Mouse (Mus musculus) heart, embryonic 16.5 days (tissue): ENCODE measurements around the gene Cblb. TPM values are rescaled to one million over a fixed set of nuclear protein-coding genes. Genes with fewer than 3 reads are reported as not detected.

Source experiments
- ATAC-seq: fragments of 200-750 bp; cut with Nextera tagmentation; replicated peaks from 2 replicates; pipeline ENCODE4 v1.8.0; 2017; ENCODE audit warnings: moderate number of reproducible peaks; ENCODE audit not compliant: insufficient read depth, low FRiP score; ENCODE audit errors: extremely low read depth
- H3K27ac ChIP-seq: fragments of 300-500 bp; sonication (generic); 2 replicates; pipeline ENCODE4 v1.5.1; 2014; ENCODE audit warnings: mild to moderate bottlenecking, low read length, control low read depth, moderate library complexity
- H3K27me3 ChIP-seq: fragments of 300-500 bp; sonication (generic); 2 replicates; pipeline ENCODE4 v1.6.1; 2014; ENCODE audit warnings: low read length, mixed read lengths; ENCODE audit not compliant: control insufficient read depth, insufficient read depth
- H3K36me3 ChIP-seq: fragments of 300-500 bp; sonication (generic); 2 replicates; pipeline ENCODE4 v1.6.1; 2014; ENCODE audit not compliant: control insufficient read depth, insufficient read depth
- H3K4me1 ChIP-seq: fragments of 300-500 bp; sonication (generic); 2 replicates; pipeline ENCODE4 v1.6.1; 2014; ENCODE audit warnings: low read length, mixed read lengths; ENCODE audit not compliant: control insufficient read depth, insufficient read depth
- H3K4me2 ChIP-seq: fragments of 300-500 bp; sonication (generic); 2 replicates; pipeline ENCODE4 v1.6.1; 2014; ENCODE audit warnings: low read depth, mild to moderate bottlenecking, control low read depth, low read length
- H3K4me3 ChIP-seq: fragments of 300-500 bp; sonication (generic); 2 replicates; pipeline ENCODE4 v1.5.1; 2014; ENCODE audit warnings: mild to moderate bottlenecking, control low read depth, low read length
- H3K9ac ChIP-seq: fragments of 300-500 bp; sonication (generic); 2 replicates; pipeline ENCODE4 v1.6.1; 2014; ENCODE audit warnings: low read length, control low read depth
- H3K9me3 ChIP-seq: fragments of 300-500 bp; sonication (generic); replicated peaks from 2 replicates; pipeline ENCODE4 v1.6.1; 2016; ENCODE audit warnings: low read length; ENCODE audit not compliant: control insufficient read depth
- WGBS: fragments of 180-500 bp; shearing (Covaris S2); extraction: QIAGEN DNeasy Blood & Tissue Kit; methylation state at CpG from one replicate; pipeline ENCODE4 v1.1.7; 2014; 5-methylcytosine and 5-hydroxymethylcytosine counted together
- polyA plus RNA-seq: library from polyadenylated mRNA; unstranded; fragments of >200 nt; fragmentation: Nextera tagmentation; extraction: Ambion mirVana; gene quantifications from 2 replicates; pipeline ENCODE4 v1.2.1, GENCODE M21; 2015

Gene Cblb
- polyA plus RNA-seq, 1 experiment from 2014 or later: 12.0 TPM

DNA sequence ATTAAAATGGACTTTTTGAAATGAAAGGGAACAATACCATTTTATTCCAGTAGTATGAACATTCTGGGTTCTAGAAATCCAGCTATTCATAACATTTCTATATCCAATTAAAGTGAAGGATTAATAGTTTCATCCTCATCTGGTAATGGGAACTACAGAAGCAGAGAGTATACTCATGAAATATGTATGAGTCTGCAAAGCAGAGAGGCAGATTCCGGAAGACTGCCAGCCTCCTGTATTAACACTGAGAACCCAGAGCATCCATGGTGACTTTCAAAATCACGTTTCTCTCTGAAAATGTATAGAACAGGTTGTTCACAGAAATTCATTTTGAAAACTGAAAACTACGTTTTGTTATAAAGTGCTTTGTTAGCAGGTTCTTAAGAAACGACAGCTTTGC is 83.4 kb downstream of the Cblb start:
- Histone ChIP-seq H3K36me3 (peaks cover 6% of the 10 kb centered on the region), H3K4me3 (no peak overlapping the region), H3K9ac (no peak overlapping the region), H3K4me1 (peaks cover 3% of the 10 kb centered on the region; the same call in 1 of the 2 replicates), H3K27me3 (no peaks in the 10 kb centered on the region), H3K27ac (no peak overlapping the region), H3K9me3 (no peaks in the 10 kb centered on the region), H3K4me2 (no peak overlapping the region)
- WGBS: 82% methylated on average over 4 of the region's 4 CpGs
- ATAC-seq: no peak

DNA sequence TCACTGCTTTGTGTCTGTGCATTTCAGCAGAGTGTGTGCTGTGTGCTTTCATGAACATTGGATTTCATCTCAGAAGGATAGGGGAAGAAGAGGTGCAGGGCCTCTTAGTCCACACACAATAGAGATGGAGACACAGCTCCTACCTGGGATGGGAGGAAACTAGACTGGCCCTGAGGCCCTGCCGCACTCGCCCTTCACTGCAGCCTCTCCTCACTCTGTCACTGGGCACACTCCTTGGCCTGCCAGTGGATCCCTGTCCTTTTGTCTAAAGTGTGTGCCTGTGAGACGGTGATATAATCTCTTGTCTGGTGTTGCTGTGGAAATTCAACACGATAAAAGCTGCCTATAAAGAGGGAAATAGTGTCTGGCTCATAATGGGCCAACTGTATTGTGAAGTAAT is 88.0 kb downstream of the Cblb start:
- H3K27ac ChIP-seq: no peak overlapping the region
- peaks cover 3% of the 10 kb centered on the region; the same call in 1 of the 2 replicates for H3K4me1 ChIP-seq
- no peak overlapping the region for H3K9ac ChIP-seq
- no peak overlapping the region for H3K4me3 ChIP-seq
- H3K4me2 ChIP-seq: no peak overlapping the region
- 59% methylated on average over 4 of the region's 4 CpGs for WGBS
- H3K9me3 ChIP-seq: no peaks in the 10 kb centered on the region
- no peaks in the 10 kb centered on the region for H3K36me3 ChIP-seq
- no peak for ATAC-seq
- H3K27me3 ChIP-seq: no peaks in the 10 kb centered on the region

GRCm38 (mm10) chr16:52124974-52125373 is 93.9 kb downstream of the Cblb start:
- H3K4me2 ChIP-seq: no peak overlapping the region
- no peak for ATAC-seq
- no peak overlapping the region for H3K4me3 ChIP-seq
- H3K9ac ChIP-seq: no peak overlapping the region
- no peak overlapping the region for H3K27ac ChIP-seq
- H3K9me3 ChIP-seq: no peaks in the 10 kb centered on the region
- no peaks in the 10 kb centered on the region for H3K27me3 ChIP-seq
- 0 out of 2 replicates have a peak, but pooled peaks cover 6% of the 10 kb centered on the region for H3K4me1 ChIP-seq
- H3K36me3 ChIP-seq: peaks cover 2% of the 10 kb centered on the region; the same call in 1 of the 2 replicates

GRCm38 (mm10) chr16:52125896-52126295 is 94.9 kb downstream of the Cblb start:
- H3K9me3 ChIP-seq: no peaks in the 10 kb centered on the region
- no peak overlapping the region for H3K9ac ChIP-seq
- peaks cover 2% of the 10 kb centered on the region; the same call in 1 of the 2 replicates for H3K36me3 ChIP-seq
- no peaks in the 10 kb centered on the region for H3K27me3 ChIP-seq
- 0 out of 2 replicates have a peak, but pooled peaks cover 6% of the 10 kb centered on the region for H3K4me1 ChIP-seq
- ATAC-seq: no peak
- 90% methylated on average over 4 of the region's 4 CpGs for WGBS
- no peak overlapping the region for H3K27ac ChIP-seq
- H3K4me2 ChIP-seq: no peak overlapping the region
- no peak overlapping the region for H3K4me3 ChIP-seq

GRCm38 (mm10) chr16:52129357-52129905 is 98.4 kb downstream of the Cblb start:
- 0 out of 2 replicates have a peak, but pooled peaks cover 6% of the 10 kb centered on the region for H3K4me1 ChIP-seq
- H3K36me3 ChIP-seq: peaks cover 2% of the 10 kb centered on the region; the same call in 1 of the 2 replicates
- no peak overlapping the region for H3K9ac ChIP-seq
- WGBS: 88% methylated on average over 5 of the region's 5 CpGs
- H3K4me2 ChIP-seq: no peak overlapping the region
- H3K9me3 ChIP-seq: no peaks in the 10 kb centered on the region
- no peak for ATAC-seq
- H3K4me3 ChIP-seq: no peak overlapping the region
- H3K27me3 ChIP-seq: no peaks in the 10 kb centered on the region
- H3K27ac ChIP-seq: no peak overlapping the region

DNA sequence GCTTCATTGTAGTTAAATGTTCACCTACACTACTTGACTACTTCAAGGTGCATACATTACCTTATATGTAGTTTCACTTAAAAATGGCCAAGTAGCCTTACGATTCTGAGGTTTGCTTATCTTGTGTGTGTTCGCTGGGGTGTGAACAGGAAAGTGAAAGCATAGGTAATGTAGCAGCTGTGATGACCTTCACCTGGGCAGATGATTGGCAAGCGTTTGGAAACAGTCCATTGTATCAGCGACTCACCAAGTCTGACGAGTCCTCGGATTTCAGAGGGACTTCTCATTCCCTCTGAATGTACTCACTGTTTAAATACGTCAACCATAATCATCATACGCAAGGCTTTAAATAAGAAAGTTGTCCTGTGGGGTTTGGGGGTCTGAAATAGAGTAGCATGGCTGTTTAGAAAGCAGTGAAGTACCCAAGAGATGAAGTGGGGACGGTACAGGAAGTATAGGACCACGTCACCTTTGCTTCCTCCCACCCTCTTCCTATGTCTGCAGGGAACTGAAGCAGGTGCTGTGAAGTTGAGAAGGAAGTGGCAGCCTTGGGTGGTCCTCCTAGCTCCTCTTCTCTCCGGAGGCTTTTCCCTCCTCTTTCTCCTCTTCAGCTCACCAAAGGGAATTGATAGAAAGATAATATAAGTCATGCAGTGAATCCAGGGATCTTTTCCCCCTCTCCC is 101.9 kb downstream of the Cblb start:
- H3K36me3 ChIP-seq: 0 out of 2 replicates have a peak, but pooled peaks cover 5% of the 10 kb centered on the region
- H3K4me2 ChIP-seq: no peak overlapping the region
- no peak overlapping the region for H3K27ac ChIP-seq
- no peaks in the 10 kb centered on the region for H3K4me1 ChIP-seq
- H3K9ac ChIP-seq: no peak overlapping the region
- H3K9me3 ChIP-seq: no peaks in the 10 kb centered on the region
- no peak overlapping the region for H3K4me3 ChIP-seq
- no peak for ATAC-seq
- H3K27me3 ChIP-seq: no peaks in the 10 kb centered on the region
- WGBS: 76% methylated on average over 11 of the region's 11 CpGs

GRCm38 (mm10) chr16:52134631-52135227 is 103.7 kb downstream of the Cblb start:
- ATAC-seq: no peak
- WGBS: 59% methylated on average over 11 of the region's 11 CpGs
- H3K9me3 ChIP-seq: no peaks in the 10 kb centered on the region
- H3K4me2 ChIP-seq: no peak overlapping the region
- no peak overlapping the region for H3K4me3 ChIP-seq
- no peak overlapping the region for H3K9ac ChIP-seq
- H3K27ac ChIP-seq: no peak overlapping the region
- H3K27me3 ChIP-seq: no peaks in the 10 kb centered on the region
- H3K36me3 ChIP-seq: 0 out of 2 replicates have a peak, but pooled peaks cover 5% of the 10 kb centered on the region
- no peaks in the 10 kb centered on the region for H3K4me1 ChIP-seq

DNA sequence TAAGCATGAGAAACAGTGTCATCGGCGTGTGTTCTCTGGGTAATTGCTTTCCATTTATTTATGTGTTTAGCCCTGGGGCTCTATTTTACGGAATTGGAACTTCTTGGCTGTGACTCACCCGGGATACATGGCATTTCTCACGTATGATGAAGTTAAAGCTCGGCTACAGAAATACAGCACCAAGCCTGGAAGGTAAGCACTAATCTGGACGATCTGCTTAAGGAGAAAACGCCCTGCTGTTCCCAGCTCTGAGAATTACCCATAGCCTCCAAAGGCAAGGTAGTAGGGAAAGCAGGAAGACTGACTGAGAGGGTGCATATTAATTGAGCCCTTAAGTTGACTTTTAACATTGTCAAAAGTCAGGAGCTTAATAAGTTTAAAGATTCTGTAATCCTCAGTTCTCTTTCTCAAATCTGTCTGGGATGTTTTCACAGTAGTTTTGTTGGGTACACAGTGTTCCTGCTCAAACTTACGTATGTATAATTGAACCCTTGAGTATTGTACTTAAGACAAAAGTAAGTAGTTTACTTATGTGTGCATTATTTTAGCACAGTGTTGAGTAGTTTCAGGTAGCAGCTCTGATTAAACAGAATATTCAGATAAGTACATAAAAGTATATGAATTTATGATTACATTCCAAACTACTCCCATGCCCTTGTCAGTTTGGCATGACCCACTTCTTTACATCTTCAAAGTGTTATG is 104.8 kb downstream of the Cblb start:
- Histone ChIP-seq H3K4me1 (no peaks in the 10 kb centered on the region), H3K27me3 (no peaks in the 10 kb centered on the region), H3K4me3 (no peak overlapping the region), H3K27ac (no peak overlapping the region), H3K4me2 (no peak overlapping the region), H3K36me3 (0 out of 2 replicates have a peak, but pooled peaks cover 5% of the 10 kb centered on the region), H3K9ac (no peak overlapping the region), H3K9me3 (no peaks in the 10 kb centered on the region)
- no peak for ATAC-seq
- 88% methylated on average over 9 of the region's 9 CpGs for WGBS

- Histone ChIP-seq H3K9me3 (no peaks in the 10 kb centered on the region), H3K27me3 (no peaks in the 10 kb centered on the region), H3K36me3 (peaks cover 24% of the 10 kb centered on the region), H3K4me3 (no peak overlapping the region), H3K27ac (no peak overlapping the region), H3K4me1 (no peaks in the 10 kb centered on the region), H3K4me2 (no peak overlapping the region), H3K9ac (no peak overlapping the region)
- WGBS: 91% methylated on average over 13 of the region's 13 CpGs
- ATAC-seq: no peak
These were observed 112.1 kb downstream of the Cblb start for GRCm38 (mm10) chr16:52143101-52143500.
